Mouse (Mus musculus): ENCODE measurements around the gene Nr3c2. TPM values are rescaled to one million over a fixed set of nuclear protein-coding genes. Genes with fewer than 3 reads are reported as not detected.

The Nr3c2 gene
- polyA plus RNA-seq, 1 experiment from 2014 or later, result 1.2 TPM

DNA sequence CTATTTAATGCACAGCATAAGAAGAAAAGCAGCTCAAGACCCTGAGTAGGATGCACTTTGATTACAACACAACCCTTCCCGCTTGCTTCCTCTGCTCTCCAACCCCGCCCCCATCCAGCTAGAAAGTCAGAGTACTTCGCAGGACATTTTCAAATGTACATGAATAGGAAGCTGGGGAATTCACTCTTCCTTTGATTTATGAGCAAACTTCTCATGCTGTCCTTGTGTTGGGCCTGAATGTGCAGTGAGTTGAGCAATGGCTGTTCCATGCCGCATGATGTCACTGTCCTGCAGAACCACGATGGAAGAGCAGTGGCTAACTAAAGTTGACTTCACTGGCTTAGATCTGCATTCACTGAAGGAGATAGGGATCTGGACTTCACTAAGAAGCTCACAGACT is 376.3 kb downstream of the Nr3c2 start:
- Histone ChIP-seq H3K27ac (no peak overlapping the region), H3K9ac (no peak overlapping the region), H3K4me3 (no peak overlapping the region), H3K4me1 (no peaks in the 10 kb centered on the region), H3K36me3 (peaks cover 16% of the 10 kb centered on the region), H3K4me2 (no peak overlapping the region), H3K9me3 (replicated peaks) (no peaks in the 10 kb centered on the region), H3K27me3 (replicated peaks) (no peaks in the 10 kb centered on the region)
- ATAC-seq, result no peak
- 71% methylated on average over 5 of the region's 5 CpGs for WGBS (ENCODE audit: insufficient replicate concordance)

DNA sequence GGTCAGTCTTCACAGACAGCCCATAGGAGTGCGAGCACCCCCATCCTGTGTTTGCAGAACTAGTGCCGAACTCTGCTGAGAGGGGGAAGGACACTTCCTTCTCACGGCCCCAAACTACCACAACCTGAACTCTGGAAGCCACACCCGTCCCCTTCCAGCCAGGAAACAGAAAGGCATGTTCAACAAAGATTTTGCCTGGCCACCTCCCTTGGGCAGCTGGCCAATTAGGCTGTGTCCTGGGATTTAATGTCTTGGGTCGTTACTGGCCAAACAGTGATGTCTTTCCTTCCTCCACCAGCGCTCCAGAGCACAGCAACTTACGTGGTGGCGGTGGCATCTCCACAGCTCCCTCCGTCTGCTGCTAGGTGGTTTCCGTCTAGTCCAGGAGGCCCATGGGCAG is 377.6 kb downstream of the Nr3c2 start:
- H3K9me3 ChIP-seq (replicated peaks), result no peaks in the 10 kb centered on the region
- H3K36me3 ChIP-seq, result peaks cover 7% of the 10 kb centered on the region
- H3K4me1 ChIP-seq, result no peaks in the 10 kb centered on the region
- no peak overlapping the region for H3K4me2 ChIP-seq
- no peaks in the 10 kb centered on the region for H3K27me3 ChIP-seq (replicated peaks)
- no peak overlapping the region for H3K27ac ChIP-seq
- H3K9ac ChIP-seq, result no peak overlapping the region
- no peak for ATAC-seq
- 56% methylated on average over 10 of the region's 10 CpGs for WGBS (ENCODE audit: insufficient replicate concordance)
- no peak overlapping the region for H3K4me3 ChIP-seq

GRCm38 (mm10) chr8:77278246-77278645 is 379.0 kb downstream of the Nr3c2 start:
- 81% methylated on average over 4 of the region's 4 CpGs for WGBS (ENCODE audit: insufficient replicate concordance)
- no peak overlapping the region for H3K4me3 ChIP-seq

GRCm38 (mm10) chr8:77279977-77280376 is 380.7 kb downstream of the Nr3c2 start:
- Histone ChIP-seq H3K27ac (no peak overlapping the region), H3K9me3 (replicated peaks) (no peaks in the 10 kb centered on the region), H3K9ac (no peak overlapping the region), H3K4me2 (no peak overlapping the region), H3K4me1 (no peaks in the 10 kb centered on the region), H3K4me3 (no peak overlapping the region), H3K27me3 (replicated peaks) (no peaks in the 10 kb centered on the region), H3K36me3 (peaks cover 7% of the 10 kb centered on the region)
- 58% methylated on average over 3 of the region's 3 CpGs for WGBS (ENCODE audit: insufficient replicate concordance)
- ATAC-seq, result no peak

More at GRCm38 (mm10) chr8:77278246-77278645, 379.0 kb downstream of the Nr3c2 start:
- Histone ChIP-seq H3K36me3 (peaks cover 7% of the 10 kb centered on the region), H3K4me2 (no peak overlapping the region), H3K9ac (no peak overlapping the region), H3K4me1 (no peaks in the 10 kb centered on the region), H3K9me3 (replicated peaks) (no peaks in the 10 kb centered on the region), H3K27me3 (replicated peaks) (no peaks in the 10 kb centered on the region), H3K27ac (no peak overlapping the region)
- ATAC-seq, result no peak

- no peak overlapping the region for H3K9ac ChIP-seq
- no peaks in the 10 kb centered on the region for H3K27me3 ChIP-seq (replicated peaks)
- no peak overlapping the region for H3K4me2 ChIP-seq
- H3K9me3 ChIP-seq (replicated peaks), result no peaks in the 10 kb centered on the region
- ATAC-seq, result 0 out of 2 replicates have a peak, but pooled peaks have one; percentile 32
- WGBS (ENCODE audit: insufficient replicate concordance), result 50% methylated on average over 7 of the region's 7 CpGs
- no peak overlapping the region for H3K27ac ChIP-seq
- H3K36me3 ChIP-seq, result no peaks in the 10 kb centered on the region
- H3K4me1 ChIP-seq, result no peaks in the 10 kb centered on the region
- H3K4me3 ChIP-seq, result no peak overlapping the region
These were observed 383.5 kb downstream of the Nr3c2 start for GRCm38 (mm10) chr8:77282605-77283236.

- no peak overlapping the region for H3K4me2 ChIP-seq
- no peaks in the 10 kb centered on the region for H3K27me3 ChIP-seq (replicated peaks)
- H3K36me3 ChIP-seq, result no peaks in the 10 kb centered on the region
- no peak overlapping the region for H3K27ac ChIP-seq
- no peak for ATAC-seq
- no peaks in the 10 kb centered on the region for H3K9me3 ChIP-seq (replicated peaks)
- H3K4me3 ChIP-seq, result no peak overlapping the region
- H3K9ac ChIP-seq, result no peak overlapping the region
- H3K4me1 ChIP-seq, result no peaks in the 10 kb centered on the region
- 56% methylated on average over 3 of the region's 3 CpGs for WGBS (ENCODE audit: insufficient replicate concordance)
These were observed 385.2 kb downstream of the Nr3c2 start for GRCm38 (mm10) chr8:77284473-77284872.

GRCm38 (mm10) chr8:77288065-77288464 is 388.8 kb downstream of the Nr3c2 start:
- Histone ChIP-seq H3K9ac (no peak overlapping the region), H3K4me3 (no peak overlapping the region), H3K4me2 (no peak overlapping the region), H3K27me3 (replicated peaks) (no peaks in the 10 kb centered on the region), H3K9me3 (replicated peaks) (no peaks in the 10 kb centered on the region), H3K36me3 (no peaks in the 10 kb centered on the region), H3K27ac (no peak overlapping the region), H3K4me1 (no peaks in the 10 kb centered on the region)
- 69% methylated on average over 3 of the region's 3 CpGs for WGBS (ENCODE audit: insufficient replicate concordance)
- no peak for ATAC-seq

GRCm38 (mm10) chr8:77288492-77288891 is 389.2 kb downstream of the Nr3c2 start:
- Histone ChIP-seq H3K4me3 (no peak overlapping the region), H3K4me2 (no peak overlapping the region), H3K4me1 (no peaks in the 10 kb centered on the region), H3K36me3 (no peaks in the 10 kb centered on the region), H3K9ac (no peak overlapping the region), H3K27me3 (replicated peaks) (no peaks in the 10 kb centered on the region), H3K9me3 (replicated peaks) (no peaks in the 10 kb centered on the region), H3K27ac (no peak overlapping the region)
- 87% methylated on average over 12 of the region's 12 CpGs for WGBS (ENCODE audit: insufficient replicate concordance)
- no peak for ATAC-seq

DNA sequence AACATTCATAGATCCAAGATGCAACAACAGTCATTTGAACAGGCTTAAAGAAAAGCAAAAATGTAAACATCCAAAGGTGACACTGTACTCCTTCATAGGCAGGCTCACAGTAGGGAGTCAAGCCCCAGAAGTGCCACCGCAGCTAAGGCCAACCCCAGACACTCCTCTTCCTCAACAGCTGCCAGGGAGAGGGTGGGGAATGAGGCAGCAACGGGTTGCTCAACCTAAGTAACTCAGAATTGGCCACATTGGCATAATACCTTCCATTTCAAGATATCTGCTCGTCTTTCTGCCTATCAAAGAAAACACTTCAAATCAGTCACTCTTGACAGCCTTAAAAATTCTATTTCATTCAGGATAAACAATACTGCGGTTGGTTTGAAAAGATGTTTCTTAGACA is 392.9 kb downstream of the Nr3c2 start:
- Histone ChIP-seq H3K4me2 (no peak overlapping the region), H3K4me3 (no peak overlapping the region), H3K36me3 (peaks cover 14% of the 10 kb centered on the region), H3K4me1 (no peaks in the 10 kb centered on the region), H3K9ac (no peak overlapping the region), H3K27me3 (replicated peaks) (no peaks in the 10 kb centered on the region), H3K27ac (no peak overlapping the region), H3K9me3 (replicated peaks) (no peaks in the 10 kb centered on the region)
- ATAC-seq, result no peak
- WGBS (ENCODE audit: insufficient replicate concordance), result 69% methylated on average over 4 of the region's 4 CpGs

GRCm38 (mm10) chr8:77292649-77293048 is 393.4 kb downstream of the Nr3c2 start:
- no peak for ATAC-seq

GRCm38 (mm10) chr8:77294599-77294998 is 395.4 kb downstream of the Nr3c2 start:
- no peak overlapping the region for H3K9ac ChIP-seq
- 83% methylated on average over 11 of the region's 11 CpGs for WGBS (ENCODE audit: insufficient replicate concordance)
- H3K36me3 ChIP-seq, result peaks cover 16% of the 10 kb centered on the region
- no peaks in the 10 kb centered on the region for H3K27me3 ChIP-seq (replicated peaks)
- H3K27ac ChIP-seq, result no peak overlapping the region
- H3K4me3 ChIP-seq, result no peak overlapping the region
- no peaks in the 10 kb centered on the region for H3K9me3 ChIP-seq (replicated peaks)
- H3K4me2 ChIP-seq, result no peak overlapping the region
- ATAC-seq, result no peak
- no peaks in the 10 kb centered on the region for H3K4me1 ChIP-seq

More at GRCm38 (mm10) chr8:77292649-77293048, 393.4 kb downstream of the Nr3c2 start:
- Histone ChIP-seq H3K4me2 (no peak overlapping the region), H3K36me3 (peaks cover 16% of the 10 kb centered on the region), H3K4me3 (no peak overlapping the region), H3K27ac (no peak overlapping the region), H3K9ac (no peak overlapping the region), H3K4me1 (no peaks in the 10 kb centered on the region), H3K27me3 (replicated peaks) (no peaks in the 10 kb centered on the region), H3K9me3 (replicated peaks) (no peaks in the 10 kb centered on the region)
- 62% methylated on average over 11 of the region's 11 CpGs for WGBS (ENCODE audit: insufficient replicate concordance)
